Mouse (Mus musculus) MEL (cell line): ENCODE measurements around the gene Mdfi.

Experiments
- CHD2 ChIP-seq: IDR thresholded peaks from 2 replicates; pipeline ENCODE4 v1.6.1; 2011; ENCODE audit warnings: low read length, improper control_type of control experiment
- CTCF ChIP-seq, 3 experiments: IDR thresholded peaks in 2 of 3; conservative IDR thresholded peaks in 1 of 3; 2 replicates each; pipeline ENCODE4 v1.5.1; 2011 to 2012; ENCODE audit warnings: low read length in 3 of 3, low read depth in 2 of 3, mild to moderate bottlenecking in 2 of 3, improper control_type of control experiment in 1 of 3, inconsistent platforms in 1 of 3, mixed read lengths in 1 of 3, moderate library complexity in 1 of 3; ENCODE audit not compliant: control insufficient read depth in 1 of 3, insufficient read depth in 1 of 3, poor library complexity in 1 of 3, severe bottlenecking in 1 of 3
- EP300 ChIP-seq, 2 experiments: IDR thresholded peaks; 2 replicates each; pipeline ENCODE4 v1.6.1; 2011; ENCODE audit warnings: improper control_type of control experiment in 2 of 2, low read length in 2 of 2, low read depth in 1 of 2, mild to moderate bottlenecking in 1 of 2
- GATA1 ChIP-seq: IDR thresholded peaks from 2 replicates; pipeline ENCODE4 v1.6.1; 2011; ENCODE audit warnings: low read depth, low read length, improper control_type of control experiment
- POLR2A ChIP-seq, 2 experiments: IDR thresholded peaks; 2 replicates each; pipeline ENCODE4 v1.6.1; 2011 to 2012; ENCODE audit warnings: low read length in 2 of 2, mild to moderate bottlenecking in 2 of 2, control low read depth in 1 of 2, improper control_type of control experiment in 1 of 2, low read depth in 1 of 2, moderate library complexity in 1 of 2; ENCODE audit not compliant: control insufficient read depth in 1 of 2, insufficient read depth in 1 of 2, poor library complexity in 1 of 2
- ZC3H11A ChIP-seq: IDR thresholded peaks from 2 replicates; pipeline ENCODE4 v1.6.1; 2012; ENCODE audit warnings: low read depth, mild to moderate bottlenecking, inconsistent platforms, low read length, improper control_type of control experiment
- ZKSCAN1 ChIP-seq: IDR thresholded peaks from 2 replicates; pipeline ENCODE4 v1.6.1; 2012; ENCODE audit warnings: low read depth, mild to moderate bottlenecking, inconsistent platforms, low read length, improper control_type of control experiment, moderate library complexity
- ZNF384 ChIP-seq: IDR thresholded peaks from 2 replicates; pipeline ENCODE4 v1.6.1; 2012; ENCODE audit warnings: low read depth, mild to moderate bottlenecking, inconsistent platforms, low read length, improper control_type of control experiment

- no peak for TF ChIP-seq ZKSCAN1
- no peak for TF ChIP-seq EP300 (IDR thresholded peaks at IDR 0.05; ENCODE audit: low read depth in 1 of 2, low read length in 2 of 2)
- no peak for TF ChIP-seq CHD2
- TF ChIP-seq GATA1, result no peak
- TF ChIP-seq ZNF384, result no peak
- no peak for TF ChIP-seq POLR2A (IDR thresholded peaks at IDR 0.05; ENCODE audit: control insufficient read depth in 1 of 2, insufficient read depth in 1 of 2, low read depth in 1 of 2, low read length in 2 of 2, poor library complexity in 1 of 2)
- no peak for TF ChIP-seq CTCF (IDR thresholded peaks at IDR 0.05 in 2 of 3, conservative IDR thresholded peaks at IDR 0.05 in 1 of 3; ENCODE audit: control insufficient read depth in 1 of 3, insufficient read depth in 1 of 3, low read depth in 2 of 3, low read length in 3 of 3, poor library complexity in 1 of 3, severe bottlenecking in 1 of 3)
- TF ChIP-seq ZC3H11A, result no peak
Observed at GRCm38 (mm10) chr17:47877715-47878377, 43.4 kb upstream of the Mdfi start.
